Mouse (Mus musculus): ENCODE data around the gene Tacc2.
"Not testable (repeated sequence)": the region's sequence is repeated elsewhere in the genome, so short reads cannot be mapped to it uniquely, and the experiment has no call there.

Tacc2 gene

GRCm38 (mm10) chr7:130654562-130654961 lies 77.3 kb downstream of the Tacc2 start:
- DNase-seq = no peak

GRCm38 (mm10) chr7:130656965-130657364 lies 79.7 kb downstream of the Tacc2 start:
- DNase-seq = no peak

- DNase-seq = no peak
These were observed 80.5 kb downstream of the Tacc2 start for GRCm38 (mm10) chr7:130657751-130658150.

DNA sequence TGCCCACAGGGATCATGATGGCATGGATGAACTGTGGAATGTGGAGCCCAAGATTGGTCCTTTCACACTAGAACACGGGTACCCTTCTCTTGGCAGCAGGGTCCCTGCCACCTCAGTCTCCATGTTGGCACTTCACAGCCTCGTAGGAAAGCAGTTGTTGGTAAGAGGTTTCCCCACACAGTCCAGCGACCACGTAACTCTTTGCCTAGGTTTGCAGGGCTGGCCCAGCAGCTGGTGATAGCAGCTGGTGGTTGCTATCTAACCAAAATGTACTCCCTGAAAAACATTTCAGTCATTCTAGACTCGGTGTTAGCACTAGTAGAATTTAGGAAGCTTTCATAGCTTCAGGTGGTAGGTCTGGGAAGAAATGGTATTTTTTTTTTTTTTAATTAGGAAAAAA lies 81.9 kb downstream of the Tacc2 start:
- DNase-seq = no peak

- DNase-seq = no peak
These were observed 85.0 kb downstream of the Tacc2 start for GRCm38 (mm10) chr7:130662250-130662649.

GRCm38 (mm10) chr7:130662869-130663268 lies 85.6 kb downstream of the Tacc2 start:
- no peak for DNase-seq

DNA sequence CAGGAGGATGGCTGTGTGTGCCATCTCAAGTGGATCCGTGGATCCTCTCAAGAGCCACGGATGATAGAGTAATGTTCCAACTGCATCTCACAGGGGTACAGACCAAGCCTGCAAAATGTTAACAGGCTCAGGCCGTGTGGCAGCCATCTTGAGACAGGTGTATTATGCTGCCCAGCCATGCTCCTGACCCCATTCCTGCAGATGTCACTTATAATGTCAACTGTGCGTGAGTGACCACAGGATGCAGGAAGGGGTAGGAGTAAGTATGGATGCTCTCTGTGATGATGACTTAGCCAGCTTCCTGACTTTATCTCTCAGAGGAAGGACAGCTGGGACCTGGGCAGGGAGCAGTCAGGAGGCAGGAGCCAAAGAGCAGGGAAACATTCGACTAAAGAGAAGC lies 86.8 kb downstream of the Tacc2 start:
- DNase-seq = no peak

DNA sequence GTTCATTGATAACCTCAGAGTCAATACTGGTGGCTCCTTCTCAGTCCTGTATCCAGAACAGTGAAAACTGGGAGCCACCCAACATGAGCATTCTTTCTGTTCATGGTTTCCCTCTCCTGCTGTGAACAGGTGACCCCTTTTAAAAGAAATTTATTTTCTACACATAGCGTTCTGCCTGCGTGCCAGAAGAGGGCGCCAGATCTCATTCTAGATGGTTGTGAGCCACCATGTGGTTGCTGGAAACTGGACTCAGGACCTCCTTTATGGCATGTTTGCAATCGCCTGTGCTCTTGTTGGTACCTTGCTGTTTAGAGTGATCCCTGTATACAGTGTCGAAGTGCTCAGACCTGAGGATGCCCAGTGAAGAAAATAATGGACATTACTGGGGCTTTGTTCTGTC lies 87.4 kb downstream of the Tacc2 start:
- no peak for DNase-seq

- no peak for DNase-seq
These were observed 88.1 kb downstream of the Tacc2 start for GRCm38 (mm10) chr7:130665358-130665757.

GRCm38 (mm10) chr7:130668013-130668412 lies 90.8 kb downstream of the Tacc2 start:
- not testable (repeated sequence) for DNase-seq

- DNase-seq = no peak
These were observed 91.6 kb downstream of the Tacc2 start for GRCm38 (mm10) chr7:130668729-130669281.

DNA sequence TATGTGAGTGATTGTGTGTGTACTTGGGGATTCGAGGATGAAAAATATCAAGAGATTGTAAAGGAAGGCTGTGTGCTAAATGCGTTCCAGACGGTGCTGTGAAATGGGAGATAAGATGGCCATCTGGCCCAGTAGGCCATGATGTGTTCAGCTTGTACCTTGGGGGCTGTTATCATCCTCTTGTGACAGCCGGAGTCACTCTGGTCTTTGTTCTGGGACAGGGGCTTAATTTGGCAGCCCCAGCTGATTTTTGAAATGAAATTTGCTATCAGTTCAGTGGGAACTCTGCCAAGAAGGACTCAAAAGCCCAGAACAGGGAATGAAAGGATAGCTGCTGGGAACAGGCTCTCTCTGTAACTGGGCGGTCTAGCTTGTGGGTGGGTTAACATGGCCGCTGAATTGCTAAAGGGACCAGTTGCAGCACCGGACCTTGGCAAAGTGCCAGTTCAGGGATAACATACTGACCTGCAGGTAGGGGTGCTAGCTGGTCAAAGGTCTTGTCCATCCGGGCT lies 92.2 kb downstream of the Tacc2 start:
- no peak for DNase-seq

DNA sequence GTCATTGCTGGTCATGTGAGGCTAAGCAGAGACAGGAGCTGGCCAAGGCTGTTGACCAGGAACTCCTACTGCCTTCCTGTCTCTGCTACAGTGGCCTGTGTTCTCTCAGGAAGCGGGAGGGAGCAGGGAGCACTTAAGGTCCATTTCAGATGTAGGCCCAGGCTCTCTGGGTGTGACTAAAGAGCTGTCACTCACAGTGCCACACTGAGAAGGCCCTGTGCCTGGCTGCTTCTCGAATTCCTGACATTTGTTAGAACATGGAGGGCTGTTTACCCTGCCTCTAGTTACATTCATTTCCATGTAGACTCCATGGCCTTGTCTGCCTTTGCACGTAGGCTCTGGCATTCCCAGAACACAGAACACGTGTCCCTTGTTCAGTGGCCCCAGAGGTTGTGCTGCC lies 93.1 kb downstream of the Tacc2 start:
- no peak for DNase-seq

DNA sequence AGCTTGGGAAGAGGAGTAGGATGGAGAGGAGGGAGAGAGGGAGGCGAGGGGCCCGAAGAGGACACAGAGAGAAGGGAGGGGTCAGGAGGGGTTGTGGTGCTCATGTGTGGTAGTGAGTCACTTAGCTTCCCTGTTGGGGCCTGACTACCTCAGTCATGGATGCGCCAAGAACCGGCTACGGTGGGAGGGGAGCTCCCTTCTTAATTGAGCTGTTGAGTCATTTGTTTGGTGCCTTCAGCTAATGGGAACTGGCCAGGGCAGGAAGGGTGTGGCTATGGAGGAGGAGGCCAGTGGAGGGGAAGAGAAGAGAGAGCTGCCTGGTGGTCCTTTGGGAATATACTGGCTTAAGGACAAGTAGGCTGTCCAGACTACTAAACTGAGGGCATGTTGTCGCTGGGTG lies 94.1 kb downstream of the Tacc2 start:
- no peak for DNase-seq

- DNase-seq = no peak
These were observed 96.2 kb downstream of the Tacc2 start for GRCm38 (mm10) chr7:130673169-130674033.

GRCm38 (mm10) chr7:130674526-130674925 lies 97.3 kb downstream of the Tacc2 start:
- no peak for DNase-seq

- DNase-seq = no peak
These were observed 99.8 kb downstream of the Tacc2 start for GRCm38 (mm10) chr7:130676885-130677540.

DNA sequence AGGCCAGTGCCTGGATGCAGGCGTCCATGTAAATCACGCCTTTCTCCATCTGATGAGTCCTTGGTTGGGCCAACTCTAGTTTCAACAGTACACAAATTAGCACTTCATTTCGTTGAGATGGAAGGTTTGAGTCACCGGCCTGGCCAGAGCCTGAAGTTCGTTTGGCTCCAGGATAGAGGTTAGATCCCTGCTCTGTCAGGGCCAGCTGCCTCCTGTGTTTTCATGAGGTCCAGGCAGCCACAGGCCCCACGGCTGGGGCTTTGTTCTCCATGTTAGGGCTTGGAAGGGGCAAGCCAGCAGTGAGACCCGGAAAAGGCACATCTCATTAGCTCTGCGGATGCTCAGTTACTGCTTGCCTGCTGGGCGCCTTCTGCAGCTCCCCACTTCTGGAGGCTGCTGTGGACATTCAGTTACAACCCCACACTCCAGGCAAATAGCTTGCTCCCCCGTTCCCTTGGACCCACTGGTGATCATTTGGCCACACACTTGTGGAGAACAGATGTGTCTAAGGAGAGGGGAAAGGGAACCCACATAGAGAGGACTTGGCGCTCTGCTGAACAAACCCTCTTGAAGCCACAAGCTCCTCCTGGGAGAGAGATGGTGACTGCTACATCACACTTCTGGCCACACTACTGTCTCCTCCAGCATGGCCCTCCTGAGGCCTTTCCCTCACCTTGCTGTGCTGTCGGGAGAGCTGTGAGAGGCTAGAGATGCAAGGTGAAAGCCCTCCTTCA lies 100.5 kb downstream of the Tacc2 start:
- DNase-seq = no peak

GRCm38 (mm10) chr7:130678414-130678813 lies 101.2 kb downstream of the Tacc2 start:
- DNase-seq = no peak

- no peak for DNase-seq
These were observed 104.6 kb downstream of the Tacc2 start for GRCm38 (mm10) chr7:130681798-130682197.

- no peak for DNase-seq
These were observed 111.4 kb downstream of the Tacc2 start for GRCm38 (mm10) chr7:130688601-130689000.

DNA sequence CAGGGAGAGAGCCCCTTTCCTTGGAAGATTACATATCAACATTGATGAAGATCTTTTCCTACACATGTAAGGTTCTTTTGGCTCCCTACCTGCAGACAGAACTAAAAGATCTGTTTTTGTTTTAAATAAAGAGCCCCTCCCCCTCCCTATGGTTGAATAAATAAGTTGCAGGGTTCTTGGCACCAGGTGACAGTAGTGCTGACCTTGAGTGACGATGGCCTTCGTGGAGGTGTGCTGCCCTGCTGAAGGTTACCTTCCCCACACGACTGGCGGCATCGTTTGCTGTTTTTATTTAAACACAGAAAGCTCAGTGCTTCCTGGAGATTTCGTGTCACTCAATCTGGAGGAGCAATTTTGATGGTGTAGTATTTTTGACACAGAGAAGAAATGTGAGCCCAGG lies 113.6 kb downstream of the Tacc2 start:
- DNase-seq = no peak

DNA sequence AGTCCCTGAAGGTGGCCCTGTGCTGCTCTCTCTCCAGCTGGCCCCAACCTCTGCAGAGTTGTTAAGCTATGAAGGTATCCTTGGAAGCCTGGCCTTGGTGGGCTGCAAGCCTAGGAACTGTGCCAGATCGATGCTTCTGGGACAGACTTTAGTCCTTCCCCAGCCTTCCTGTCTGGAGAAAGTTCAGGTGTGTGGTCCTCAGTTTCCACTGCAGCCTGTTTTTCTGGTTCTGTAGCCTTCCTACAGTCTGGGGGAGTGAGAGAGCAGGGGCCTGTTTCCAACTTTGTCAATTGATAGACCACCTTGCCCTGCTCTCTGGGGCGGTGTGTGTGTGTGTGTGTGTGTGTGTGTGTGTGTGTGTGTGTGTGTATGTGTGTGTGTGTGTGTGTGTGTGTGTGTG lies 114.7 kb downstream of the Tacc2 start:
- DNase-seq = no peak
